Mouse (Mus musculus): Measurements from ENCODE around the gene Edn2. TPM values are rescaled to one million over a fixed set of nuclear protein-coding genes. Genes with fewer than 3 reads are reported as not detected.
A peak's percentile ranks its signal among the peaks of the same experiment; 100 is the strongest.

Gene Edn2
- polyA plus RNA-seq, 1 experiment from 2014 or later: 0.22 TPM

DNA sequence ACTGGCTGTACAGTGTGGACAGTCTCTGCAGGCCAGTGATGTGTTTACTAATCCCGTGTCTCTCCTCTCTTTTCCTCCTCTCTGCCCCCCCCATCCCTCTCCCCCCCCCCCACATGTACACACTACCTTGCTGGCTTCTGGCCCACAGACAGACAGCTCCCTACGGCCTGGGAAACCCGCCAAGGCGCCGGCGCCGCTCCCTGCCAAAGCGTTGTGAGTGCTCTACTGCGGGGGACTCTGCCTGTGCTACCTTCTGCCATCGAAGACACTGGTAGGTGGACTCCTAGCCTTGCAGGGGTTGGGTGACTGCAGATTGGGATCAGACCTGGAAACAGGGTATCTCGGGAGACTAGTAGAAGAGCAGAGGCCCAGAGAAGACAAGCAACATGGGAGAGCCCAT is 2.2 kb downstream of the Edn2 start:
- 68% methylated on average over 11 of the region's 11 CpGs for WGBS
- H3K4me2 ChIP-seq: no peak overlapping the region
- H3K9me3 ChIP-seq: no peaks in the 10 kb centered on the region
- ATAC-seq (replicated peaks): no peak
- no peak overlapping the region for H3K4me3 ChIP-seq
- H3K27ac ChIP-seq: no peak overlapping the region
- no peak overlapping the region for H3K9ac ChIP-seq
- no peaks in the 10 kb centered on the region for H3K27me3 ChIP-seq (replicated peaks)
- H3K36me3 ChIP-seq (replicated peaks): no peaks in the 10 kb centered on the region
- peaks cover 5% of the 10 kb centered on the region; the same call in 1 of the 2 replicates for H3K4me1 ChIP-seq

DNA sequence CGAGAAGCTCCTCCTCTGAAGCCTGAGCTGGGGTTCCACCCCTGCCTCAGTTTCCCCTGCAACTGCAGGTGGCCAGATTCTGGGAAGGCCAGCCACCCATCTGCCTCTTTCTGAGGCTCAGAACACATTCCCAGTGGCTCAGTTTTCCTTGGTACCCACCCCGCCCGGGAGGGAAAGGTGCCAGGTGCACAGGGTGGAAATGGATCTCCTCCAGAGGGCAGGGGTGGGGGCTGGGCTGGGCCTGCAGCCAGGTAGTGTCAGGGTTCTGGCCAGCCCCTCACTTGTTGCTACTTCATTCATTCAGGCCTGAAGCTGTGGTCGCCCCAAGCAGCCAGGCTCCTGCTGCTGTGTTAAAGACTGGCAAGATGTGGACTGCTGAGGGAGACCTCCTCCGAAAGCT is 3.3 kb downstream of the Edn2 start:
- no peak overlapping the region for H3K9ac ChIP-seq
- H3K4me2 ChIP-seq: no peak overlapping the region
- 0 out of 2 replicates have a peak, but pooled peaks cover 5% of the 10 kb centered on the region for H3K4me1 ChIP-seq
- H3K27ac ChIP-seq: no peak overlapping the region
- WGBS: 90% methylated on average over 5 of the region's 5 CpGs
- no peaks in the 10 kb centered on the region for H3K36me3 ChIP-seq (replicated peaks)
- no peak for ATAC-seq (replicated peaks)
- H3K4me3 ChIP-seq: no peak overlapping the region
- H3K9me3 ChIP-seq: no peaks in the 10 kb centered on the region
- no peaks in the 10 kb centered on the region for H3K27me3 ChIP-seq (replicated peaks)

- WGBS: 98% methylated on average over 6 of the region's 6 CpGs
These were observed 6.8 kb downstream of the Edn2 start for GRCm38 (mm10) chr4:120167778-120168177.

GRCm38 (mm10) chr4:120168346-120168745 is 7.3 kb downstream of the Edn2 start:
- no peak overlapping the region for H3K27ac ChIP-seq
- no peak overlapping the region for H3K9ac ChIP-seq
- peaks cover 11% of the 10 kb centered on the region; the same call in 1 of the 2 replicates for H3K4me1 ChIP-seq
- H3K4me2 ChIP-seq: no peak overlapping the region
- H3K36me3 ChIP-seq (replicated peaks): no peaks in the 10 kb centered on the region
- H3K9me3 ChIP-seq: no peaks in the 10 kb centered on the region
- 90% methylated on average over 4 of the region's 4 CpGs for WGBS
- no peaks in the 10 kb centered on the region for H3K27me3 ChIP-seq (replicated peaks)
- H3K4me3 ChIP-seq: no peak overlapping the region
- ATAC-seq (replicated peaks): no peak

More at GRCm38 (mm10) chr4:120167778-120168177, 6.8 kb downstream of the Edn2 start:
- Histone ChIP-seq H3K27ac (no peak overlapping the region), H3K9me3 (no peaks in the 10 kb centered on the region), H3K9ac (no peak overlapping the region), H3K27me3 (replicated peaks) (no peaks in the 10 kb centered on the region), H3K4me3 (no peak overlapping the region), H3K4me2 (no peak overlapping the region), H3K4me1 (peaks cover 11% of the 10 kb centered on the region; the same call in 1 of the 2 replicates), H3K36me3 (replicated peaks) (no peaks in the 10 kb centered on the region)
- no peak for ATAC-seq (replicated peaks)

- no peak overlapping the region for H3K27ac ChIP-seq
- H3K4me2 ChIP-seq: no peak overlapping the region
- peaks cover 11% of the 10 kb centered on the region; the same call in 1 of the 2 replicates for H3K4me1 ChIP-seq
- no peak overlapping the region for H3K9ac ChIP-seq
- no peak overlapping the region for H3K4me3 ChIP-seq
- 78% methylated on average over 9 of the region's 9 CpGs for WGBS
- H3K36me3 ChIP-seq (replicated peaks): no peaks in the 10 kb centered on the region
- no peak for ATAC-seq (replicated peaks)
- H3K27me3 ChIP-seq (replicated peaks): no peaks in the 10 kb centered on the region
- H3K9me3 ChIP-seq: no peaks in the 10 kb centered on the region
These were observed 9.5 kb downstream of the Edn2 start for GRCm38 (mm10) chr4:120170387-120170936.

DNA sequence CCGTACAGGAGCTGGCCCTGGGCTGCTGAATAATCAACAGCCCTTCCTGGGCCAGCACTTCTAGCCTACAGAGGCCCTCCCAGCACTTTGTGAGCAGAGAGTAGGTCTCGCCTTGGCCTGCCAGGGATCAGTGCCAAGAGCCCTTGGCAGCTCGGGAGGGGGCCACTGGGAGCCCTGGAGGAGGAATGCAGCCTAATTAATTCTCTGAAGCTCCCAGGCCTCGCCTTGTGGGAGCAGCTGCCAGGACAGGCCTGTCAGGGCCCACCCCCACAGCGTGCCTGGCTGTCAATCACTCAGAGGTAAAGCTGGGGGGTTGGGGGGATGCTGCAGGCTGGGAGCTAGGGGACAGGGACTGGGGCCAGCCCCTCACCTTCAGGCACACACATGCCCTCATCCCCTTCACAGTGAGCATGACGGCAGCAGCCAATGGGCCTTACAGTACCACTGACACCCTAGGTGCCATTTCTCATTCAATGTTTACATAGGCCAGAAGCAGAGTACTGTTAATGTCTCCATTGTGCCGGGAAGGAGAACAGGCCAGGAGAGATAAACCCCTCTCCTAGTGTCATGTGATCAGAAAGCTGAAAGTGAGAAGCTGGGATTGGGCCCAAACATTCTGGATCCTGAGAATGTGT is 11.2 kb downstream of the Edn2 start:
- H3K4me2 ChIP-seq: no peak overlapping the region
- no peak overlapping the region for H3K4me3 ChIP-seq
- peak overlapping the region; percentile 42; the same call in 1 of the 2 replicates for H3K27ac ChIP-seq
- peak; percentile 89 for ATAC-seq (replicated peaks)
- H3K36me3 ChIP-seq (replicated peaks): no peaks in the 10 kb centered on the region
- H3K27me3 ChIP-seq (replicated peaks): no peaks in the 10 kb centered on the region
- H3K9ac ChIP-seq: no peak overlapping the region
- H3K4me1 ChIP-seq: peaks cover 11% of the 10 kb centered on the region; the same call in 1 of the 2 replicates
- WGBS: 12% methylated on average over 7 of the region's 7 CpGs
- H3K9me3 ChIP-seq: no peaks in the 10 kb centered on the region

DNA sequence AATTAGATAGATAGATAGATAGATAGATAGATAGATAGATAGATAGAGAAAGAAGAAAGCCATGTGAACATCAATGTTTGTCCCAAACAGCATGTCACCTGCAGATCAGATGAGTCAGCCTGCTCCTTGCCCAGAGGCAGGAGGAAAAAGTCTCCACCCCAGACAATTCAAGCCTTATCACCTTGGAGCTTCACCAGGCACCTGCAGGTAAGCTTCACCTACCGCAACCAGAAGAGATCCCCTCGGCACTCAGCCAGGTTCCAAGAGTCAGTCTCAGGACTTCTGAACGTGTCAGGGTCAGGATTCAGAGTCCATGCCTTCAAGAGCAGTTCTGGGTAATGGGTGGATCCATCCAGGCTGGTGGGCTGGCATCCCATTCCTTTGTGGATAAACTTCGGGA is 18.1 kb downstream of the Edn2 start:
- 85% methylated on average over 4 of the region's 4 CpGs for WGBS

DNA sequence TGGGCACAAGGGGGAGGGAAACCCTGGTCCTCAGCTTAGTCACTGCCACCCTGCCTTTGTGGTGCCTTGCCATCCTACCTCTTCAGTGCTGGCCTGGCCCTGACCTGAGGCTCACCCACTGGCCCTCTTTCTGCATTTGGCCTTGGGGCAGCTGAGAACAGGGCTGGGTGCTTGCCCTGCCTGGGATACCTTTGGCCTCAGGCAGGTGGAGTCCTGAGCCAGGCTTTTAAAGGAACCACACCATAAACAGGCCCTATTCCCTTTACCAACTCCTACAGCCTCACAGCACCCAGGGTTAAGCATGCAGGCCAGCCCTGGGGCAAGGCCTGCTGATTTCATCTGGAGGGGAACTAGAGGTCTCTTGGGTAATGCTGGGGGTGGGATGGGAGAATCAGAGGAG is 19.5 kb downstream of the Edn2 start:
- H3K36me3 ChIP-seq (replicated peaks): no peaks in the 10 kb centered on the region
- no peak overlapping the region for H3K4me2 ChIP-seq

More for the DNA sequence above, 18.1 kb downstream of the Edn2 start:
- ATAC-seq (replicated peaks): no peak
- Histone ChIP-seq H3K9ac (no peak overlapping the region), H3K27ac (no peak overlapping the region), H3K27me3 (replicated peaks) (no peaks in the 10 kb centered on the region), H3K36me3 (replicated peaks) (no peaks in the 10 kb centered on the region), H3K9me3 (no peaks in the 10 kb centered on the region), H3K4me3 (no peak overlapping the region), H3K4me1 (no peaks in the 10 kb centered on the region), H3K4me2 (no peak overlapping the region)

DNA sequence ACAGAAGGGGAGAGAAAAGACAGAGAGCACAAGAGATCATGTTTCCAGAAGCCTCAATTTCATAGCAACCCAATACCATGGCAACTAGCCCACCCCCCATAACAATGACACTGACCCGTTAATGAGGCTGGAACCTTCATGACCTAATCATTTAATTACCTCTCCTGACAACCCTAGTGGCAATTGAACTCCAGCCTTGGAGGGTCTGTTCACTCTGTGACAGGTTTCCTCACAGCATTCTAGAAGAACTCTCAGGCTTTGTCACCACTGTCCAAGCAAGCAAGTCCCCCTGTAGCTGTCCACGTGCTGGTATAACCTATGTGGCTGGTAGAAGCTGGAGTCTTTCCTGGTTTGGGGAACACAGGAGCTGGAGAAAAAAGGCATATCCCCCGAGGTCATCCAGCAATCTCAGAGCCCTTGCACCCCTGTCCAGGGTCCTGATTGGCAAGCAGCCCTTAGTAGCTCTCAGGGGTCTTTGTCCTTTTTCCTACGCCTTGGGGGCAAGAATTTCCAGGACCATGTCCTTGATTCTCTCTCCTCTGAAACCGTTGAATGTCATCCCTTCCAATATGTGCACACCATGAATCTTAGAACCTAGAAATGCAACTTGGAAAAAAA is 23.5 kb downstream of the Edn2 start:
- WGBS: 28% methylated on average over 5 of the region's 5 CpGs
- no peaks in the 10 kb centered on the region; the same call in 1 of the 2 replicates for H3K27me3 ChIP-seq (replicated peaks)
- no peak overlapping the region for H3K4me2 ChIP-seq
- H3K27ac ChIP-seq: no peak overlapping the region
- no peak overlapping the region for H3K4me3 ChIP-seq
- no peaks in the 10 kb centered on the region for H3K36me3 ChIP-seq (replicated peaks)
- H3K4me1 ChIP-seq: peaks cover 9% of the 10 kb centered on the region; the same call in 1 of the 2 replicates
- no peak overlapping the region for H3K9ac ChIP-seq
- no peaks in the 10 kb centered on the region for H3K9me3 ChIP-seq
- ATAC-seq (replicated peaks): no peak

More for the DNA sequence above, 19.5 kb downstream of the Edn2 start:
- Histone ChIP-seq H3K9me3 (no peaks in the 10 kb centered on the region), H3K27me3 (replicated peaks) (no peaks in the 10 kb centered on the region; the same call in 1 of the 2 replicates), H3K9ac (no peak overlapping the region), H3K4me3 (no peak overlapping the region), H3K27ac (no peak overlapping the region), H3K4me1 (no peaks in the 10 kb centered on the region)
- ATAC-seq (replicated peaks): no peak

- Histone ChIP-seq H3K9ac (no peak overlapping the region), H3K4me2 (no peak overlapping the region)
- 74% methylated on average over 1 of the region's 1 CpGs for WGBS
These were observed 25.4 kb downstream of the Edn2 start for GRCm38 (mm10) chr4:120186441-120186840.

GRCm38 (mm10) chr4:120186934-120187333 is 25.9 kb downstream of the Edn2 start:
- no peaks in the 10 kb centered on the region for H3K36me3 ChIP-seq (replicated peaks)
- no peaks in the 10 kb centered on the region; the same call in 1 of the 2 replicates for H3K27me3 ChIP-seq (replicated peaks)
- H3K4me1 ChIP-seq: peaks cover 9% of the 10 kb centered on the region; the same call in 1 of the 2 replicates
- WGBS: 8% methylated on average over 4 of the region's 4 CpGs
- no peak overlapping the region for H3K9ac ChIP-seq
- H3K27ac ChIP-seq: no peak overlapping the region
- H3K4me3 ChIP-seq: no peak overlapping the region
- H3K9me3 ChIP-seq: no peaks in the 10 kb centered on the region
- no peak overlapping the region for H3K4me2 ChIP-seq
- no peak for ATAC-seq (replicated peaks)

More at GRCm38 (mm10) chr4:120186441-120186840, 25.4 kb downstream of the Edn2 start:
- H3K4me1 ChIP-seq: peaks cover 9% of the 10 kb centered on the region; the same call in 1 of the 2 replicates
- no peaks in the 10 kb centered on the region; the same call in 1 of the 2 replicates for H3K27me3 ChIP-seq (replicated peaks)
- no peaks in the 10 kb centered on the region for H3K36me3 ChIP-seq (replicated peaks)
- H3K4me3 ChIP-seq: no peak overlapping the region
- ATAC-seq (replicated peaks): no peak
- no peaks in the 10 kb centered on the region for H3K9me3 ChIP-seq
- H3K27ac ChIP-seq: no peak overlapping the region

GRCm38 (mm10) chr4:120188204-120188603 is 27.2 kb downstream of the Edn2 start:
- 82% methylated on average over 6 of the region's 6 CpGs for WGBS
- Histone ChIP-seq H3K9ac (no peak overlapping the region), H3K4me2 (no peak overlapping the region), H3K36me3 (replicated peaks) (no peaks in the 10 kb centered on the region), H3K4me1 (peaks cover 9% of the 10 kb centered on the region; the same call in 1 of the 2 replicates), H3K27me3 (replicated peaks) (no peaks in the 10 kb centered on the region; the same call in 1 of the 2 replicates), H3K4me3 (no peak overlapping the region), H3K9me3 (no peaks in the 10 kb centered on the region), H3K27ac (no peak overlapping the region)
- no peak for ATAC-seq (replicated peaks)
